Mouse (Mus musculus): Measurements from ENCODE around the gene Ngrn.

Ngrn gene

DNA sequence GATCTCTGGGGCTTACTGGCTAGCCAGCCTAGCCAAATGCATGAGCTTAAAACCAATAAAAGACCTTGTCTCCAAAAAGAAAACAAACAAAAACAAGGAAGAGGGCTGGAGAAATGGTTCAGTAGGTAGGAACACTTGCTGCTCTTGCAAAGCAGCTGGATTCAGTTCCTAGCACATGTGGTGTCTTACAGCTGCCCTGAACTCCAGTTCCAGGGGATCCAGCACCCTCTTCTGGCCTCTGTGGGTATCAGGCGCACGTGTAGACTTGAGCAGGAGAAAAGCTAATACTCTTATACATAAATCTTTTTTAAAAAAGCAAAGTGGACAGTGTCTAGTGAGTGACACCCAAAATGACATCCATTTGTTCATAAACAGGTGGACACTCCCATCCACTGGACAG is 40.5 kb downstream of the Ngrn start:
- no peak for DNase-seq (ENCODE audit: extremely low spot score, low spot score)

DNA sequence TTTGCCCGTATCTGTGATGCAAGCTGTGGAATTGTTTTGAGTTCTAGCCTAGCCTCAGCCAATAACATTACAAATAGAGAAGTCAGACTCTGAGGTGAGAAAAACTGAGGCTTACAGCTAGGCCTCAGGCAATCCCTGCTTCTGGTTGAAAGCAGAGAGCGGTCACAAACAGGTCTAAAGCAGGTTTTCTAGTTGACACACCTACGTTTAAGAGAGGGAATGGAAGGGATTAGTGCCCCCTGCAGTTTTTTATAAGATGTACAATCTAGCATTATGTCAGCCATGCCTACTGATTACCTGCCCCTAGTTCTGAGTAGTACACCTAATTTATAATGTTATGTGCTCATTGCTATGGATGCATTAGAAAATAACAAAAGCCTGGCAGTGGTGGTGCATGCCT is 46.8 kb downstream of the Ngrn start:
- no peak for DNase-seq (ENCODE audit: extremely low spot score, low spot score)

DNA sequence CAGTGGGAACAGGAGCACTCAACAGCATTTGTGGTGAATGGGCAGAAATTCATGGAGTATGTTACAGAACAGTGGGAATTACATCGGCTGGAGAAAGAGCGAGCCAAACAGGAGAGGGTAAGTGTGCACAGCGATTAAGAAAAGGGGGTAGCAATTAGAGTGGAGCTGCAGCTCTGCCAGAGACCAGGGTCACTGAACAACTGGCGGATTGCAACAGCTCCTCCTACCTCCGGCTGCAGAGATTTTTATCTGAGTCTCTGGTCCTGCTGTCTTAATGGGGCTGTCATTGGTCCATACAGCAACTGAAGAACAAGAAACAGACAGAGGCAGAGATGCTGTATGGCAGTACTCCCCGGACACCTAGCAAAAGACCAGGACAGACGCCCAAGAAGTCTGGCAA is 49.8 kb downstream of the Ngrn start:
- DNase-seq (ENCODE audit: extremely low spot score, low spot score) = no peak

All from neural tube, embryonic 10.5 days (tissue).